Mouse (Mus musculus) C2C12 (cell line): ENCODE results near the gene Gm281.

Experiments used
- CTCF ChIP-seq: IDR thresholded peaks from one replicate; pipeline ENCODE4 v1.5.1; 2011; ENCODE audit not compliant: control insufficient read depth, insufficient read depth, insufficient read length
- MAX ChIP-seq: IDR thresholded peaks from one replicate; pipeline ENCODE4 v1.6.1; 2011; ENCODE audit warnings: mild to moderate bottlenecking, control low read depth
- MYOG ChIP-seq: IDR thresholded peaks from one replicate; pipeline ENCODE4 v1.6.1; 2011; ENCODE audit not compliant: control insufficient read depth, insufficient read length; ENCODE audit errors: extremely low read depth
- USF1 ChIP-seq: IDR thresholded peaks from one replicate; pipeline ENCODE4 v1.6.1; 2011; ENCODE audit warnings: low read depth, mild to moderate bottlenecking, control low read depth, moderate library complexity

DNA sequence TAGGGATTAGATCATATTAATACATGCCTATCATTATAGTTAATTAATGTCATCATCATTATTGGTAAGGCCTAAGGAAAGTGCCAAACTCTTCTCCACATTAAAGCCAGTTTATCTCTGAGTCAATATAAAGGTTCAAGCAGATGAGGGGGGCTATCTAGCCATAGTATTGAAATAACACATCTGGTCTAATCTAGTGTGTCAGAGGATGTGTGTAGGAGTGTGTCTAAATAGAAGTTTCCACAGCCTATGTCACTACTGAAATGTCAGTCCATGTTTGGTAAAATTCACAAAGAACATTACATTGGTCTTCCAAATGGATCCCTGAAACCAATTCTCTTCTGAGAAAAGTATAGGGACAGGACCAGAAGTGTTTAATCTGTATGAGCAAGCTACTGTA lies 19.1 kb downstream of the Gm281 start:
- TF ChIP-seq CTCF (no peak), USF1 (no peak), MAX (no peak), MYOG (no peak)
